Mouse (Mus musculus) small intestine, adult 2 months (tissue): Measurements from ENCODE around the gene Slc9a5. TPM values are rescaled to one million over a fixed set of nuclear protein-coding genes. Genes with fewer than 3 reads are reported as not detected.
A peak's percentile ranks its signal among the peaks of the same experiment; 100 is the strongest.

ENCODE experiments used
- H3K27ac ChIP-seq: fragments of 200-500 bp; 2 replicates; pipeline ENCODE4 v1.5.1; 2012; ENCODE audit warnings: low read depth, low read length, control low read depth, inconsistent platforms; ENCODE audit not compliant: insufficient read depth
- H3K27me3 ChIP-seq: fragments of 200-500 bp; 2 replicates; pipeline ENCODE4 v1.6.1; 2012; ENCODE audit warnings: mild to moderate bottlenecking, moderate library complexity, low read length, inconsistent platforms; ENCODE audit not compliant: control insufficient read depth, insufficient read depth
- H3K36me3 ChIP-seq: fragments of 200-500 bp; 2 replicates; pipeline ENCODE4 v1.6.1; 2012; ENCODE audit warnings: mild to moderate bottlenecking, low read length, control low read depth, inconsistent platforms; ENCODE audit not compliant: control insufficient read depth, insufficient read depth
- H3K4me1 ChIP-seq: fragments of 200-500 bp; 2 replicates; pipeline ENCODE4 v1.6.1; 2012; ENCODE audit warnings: low read length, inconsistent platforms, mixed read lengths; ENCODE audit not compliant: control insufficient read depth, insufficient read depth, insufficient read length
- H3K4me3 ChIP-seq: fragments of 200-500 bp; 2 replicates; pipeline ENCODE4 v1.5.1; 2012; ENCODE audit warnings: low read depth, mild to moderate bottlenecking, control low read depth, inconsistent platforms, low read length, moderate library complexity
- CTCF ChIP-seq: fragments of 200-500 bp; IDR thresholded peaks from 2 replicates; pipeline ENCODE4 v1.5.1; 2012; ENCODE audit warnings: low read depth, mild to moderate bottlenecking, control low read depth, inconsistent platforms, low read length, moderate library complexity, mixed read lengths; ENCODE audit not compliant: insufficient replicate concordance, insufficient read length; ENCODE audit errors: extremely low read depth
- POLR2A ChIP-seq: fragments of 200-500 bp; IDR thresholded peaks from 2 replicates; pipeline ENCODE4 v1.6.1; 2012; ENCODE audit warnings: low read depth, mild to moderate bottlenecking, control low read depth, inconsistent platforms, low read length, moderate library complexity
- WGBS: fragments of 180-500 bp; shearing (Covaris S2); methylation state at CpG from one replicate; pipeline ENCODE4 v1.1.7; 2018; 5-methylcytosine and 5-hydroxymethylcytosine counted together
- polyA plus RNA-seq: library from polyadenylated mRNA; depleted of rRNA; stranded (reverse); fragments of >200 nt; gene quantifications from 2 replicates; pipeline ENCODE4 v1.2.3, GENCODE M21; 2012

Gene Slc9a5
- polyA plus RNA-seq, 1 experiment, result 3.1 TPM

GRCm38 (mm10) chr8:105356681-105357080 lies 8.0 kb downstream of the Slc9a5 start:
- WGBS, result 91% methylated on average over 14 of the region's 14 CpGs
- Histone ChIP-seq H3K4me1 (peaks cover 11% of the 10 kb centered on the region), H3K27ac (no peak overlapping the region), H3K36me3 (no peaks in the 10 kb centered on the region), H3K27me3 (no peaks in the 10 kb centered on the region), H3K4me3 (no peak overlapping the region)
- TF ChIP-seq POLR2A (no peak), CTCF (no peak)

- Histone ChIP-seq H3K4me3 (no peak overlapping the region), H3K27me3 (no peaks in the 10 kb centered on the region), H3K27ac (no peak overlapping the region), H3K36me3 (no peaks in the 10 kb centered on the region), H3K4me1 (peaks cover 17% of the 10 kb centered on the region)
- 83% methylated on average over 15 of the region's 15 CpGs for WGBS
- no peak for TF ChIP-seq CTCF
- no peak for TF ChIP-seq POLR2A
Observed at GRCm38 (mm10) chr8:105359208-105359607, 10.6 kb downstream of the Slc9a5 start.

- WGBS, result 64% methylated on average over 4 of the region's 4 CpGs
- no peaks in the 10 kb centered on the region for H3K27me3 ChIP-seq
- no peaks in the 10 kb centered on the region for H3K36me3 ChIP-seq
- no peak overlapping the region for H3K4me3 ChIP-seq
- H3K27ac ChIP-seq, result no peak overlapping the region
- H3K4me1 ChIP-seq, result peaks cover 17% of the 10 kb centered on the region
- TF ChIP-seq POLR2A (no peak), CTCF (no peak)
Observed at GRCm38 (mm10) chr8:105359646-105360045, 11.0 kb downstream of the Slc9a5 start.

- H3K27me3 ChIP-seq, result no peaks in the 10 kb centered on the region
- no peak overlapping the region for H3K4me3 ChIP-seq
- 61% methylated on average over 12 of the region's 12 CpGs for WGBS
- H3K27ac ChIP-seq, result no peak overlapping the region
- TF ChIP-seq POLR2A (no peak), CTCF (no peak)
- peaks cover 6% of the 10 kb centered on the region; the same call in 1 of the 2 replicates for H3K4me1 ChIP-seq
- no peaks in the 10 kb centered on the region for H3K36me3 ChIP-seq
Observed at GRCm38 (mm10) chr8:105361751-105362702, 13.4 kb downstream of the Slc9a5 start.

- Histone ChIP-seq H3K27me3 (no peaks in the 10 kb centered on the region), H3K4me3 (no peak overlapping the region), H3K36me3 (no peaks in the 10 kb centered on the region), H3K4me1 (peaks cover 6% of the 10 kb centered on the region; the same call in 1 of the 2 replicates), H3K27ac (no peak overlapping the region)
- WGBS, result 67% methylated on average over 2 of the region's 2 CpGs
- TF ChIP-seq CTCF (peak; percentile 22; the same call in 1 of the 2 replicates), POLR2A (no peak)
Observed at GRCm38 (mm10) chr8:105367107-105367506, 18.5 kb downstream of the Slc9a5 start.

GRCm38 (mm10) chr8:105372473-105372872 lies 23.8 kb downstream of the Slc9a5 start:
- H3K4me3 ChIP-seq, result no peak overlapping the region
- TF ChIP-seq CTCF (no peak), POLR2A (no peak)
- WGBS, result 86% methylated on average over 9 of the region's 9 CpGs
- H3K4me1 ChIP-seq, result peaks cover 5% of the 10 kb centered on the region
- H3K36me3 ChIP-seq, result no peaks in the 10 kb centered on the region
- H3K27me3 ChIP-seq, result no peaks in the 10 kb centered on the region
- no peak overlapping the region for H3K27ac ChIP-seq

GRCm38 (mm10) chr8:105373032-105373431 lies 24.4 kb downstream of the Slc9a5 start, which contains the start of gene Plekhg4:
Gene Plekhg4, plus strand, starts transcription at chr8:105373274.
- Histone ChIP-seq H3K27ac (no peak within 1 kb of the TSS), H3K4me3 (no peak within 1 kb of the TSS), H3K4me1 (peaks cover 5% of the 10 kb centered on the region), H3K27me3 (no peaks in the 10 kb centered on the region), H3K36me3 (no peaks in the 10 kb centered on the region)
- WGBS, result 63% methylated on average over 2 of the region's 2 CpGs
- TF ChIP-seq POLR2A (no peak), CTCF (no peak)
